ENCODE assay signal across 17 mouse cellular contexts in genomic region chrX:53126492-53127033, GRCm38 (mm10).
DNase-seq lines count a peak whose midpoint lies in the region; ATAC-seq and TF ChIP-seq lines count a peak whose summit lies in the region.
"Had no signal": no experiment of that assay in that cellular context is flagged by ENCODE, and none has a peak within 500 bp of the region (broad histone marks: within the 10 kb centered on the region; RNA-seq: fewer than 3 reads in every experiment).

No protein-coding gene starts in this region.

- H3K36me3 ChIP-seq in kidney, embryonic 14.5 days (ENCODE audit: control insufficient read depth, insufficient read depth, low read length) = no peaks in the 10 kb centered on the region
- no peaks in the 10 kb centered on the region for H3K36me3 ChIP-seq in stomach, embryonic 15.5 days
- no peaks in the 10 kb centered on the region for H3K36me3 ChIP-seq in stomach, postnatal 0 days (ENCODE audit: control insufficient read depth, insufficient read depth, low read length)
- no peaks in the 10 kb centered on the region for H3K36me3 ChIP-seq in limb, embryonic 11.5 days (ENCODE audit: control insufficient read depth, insufficient read depth, low read length)
- H3K36me3 ChIP-seq in stomach, embryonic 16.5 days (ENCODE audit: control insufficient read depth, insufficient read depth, low read length) = no peaks in the 10 kb centered on the region
- H3K36me3 ChIP-seq in liver, embryonic 11.5 days (ENCODE audit: control insufficient read depth, insufficient read depth, low read length) = no peaks in the 10 kb centered on the region
- H3K36me3 ChIP-seq: hindbrain, embryonic 12.5 days; liver, embryonic 15.5 days; midbrain, embryonic 12.5 days had no signal

- no peak for TF ChIP-seq CTCF in stomach, postnatal 0 days (IDR thresholded peaks at IDR 0.05; ENCODE audit: low read depth)

- no peak overlapping the region for H3K9ac ChIP-seq in kidney, embryonic 14.5 days (ENCODE audit: low read depth, low read length)
- H3K9ac ChIP-seq in stomach, embryonic 15.5 days = no peak overlapping the region
- no peak overlapping the region for H3K9ac ChIP-seq in stomach, postnatal 0 days (ENCODE audit: low read length)
- H3K9ac ChIP-seq in limb, embryonic 11.5 days (ENCODE audit: low read length) = no peak overlapping the region
- H3K9ac ChIP-seq in stomach, embryonic 16.5 days (ENCODE audit: low read length) = no peak overlapping the region; the same call in 1 of the 2 replicates
- H3K9ac ChIP-seq in liver, embryonic 11.5 days (ENCODE audit: low read depth, low read length) = no peak overlapping the region
- H3K9ac ChIP-seq: hindbrain, embryonic 12.5 days; liver, embryonic 15.5 days; midbrain, embryonic 12.5 days had no signal

- no peak overlapping the region for H3K4me3 ChIP-seq in kidney, embryonic 14.5 days (ENCODE audit: low read length)
- no peak overlapping the region for H3K4me3 ChIP-seq in stomach, embryonic 15.5 days (replicated peaks)
- no peak overlapping the region for H3K4me3 ChIP-seq in stomach, postnatal 0 days (ENCODE audit: low read depth, low read length)
- no peak overlapping the region for H3K4me3 ChIP-seq in limb, embryonic 11.5 days (ENCODE audit: low read depth, low read length)
- no peak overlapping the region for H3K4me3 ChIP-seq in stomach, embryonic 16.5 days (replicated peaks; ENCODE audit: low read length)
- no peak overlapping the region for H3K4me3 ChIP-seq in liver, embryonic 11.5 days (ENCODE audit: low read depth, low read length)
- H3K4me3 ChIP-seq: erythroblast, embryonic 14.5 days; hindbrain, embryonic 12.5 days; liver, embryonic 15.5 days; midbrain, embryonic 12.5 days had no signal

- no peaks in the 10 kb centered on the region; the same call in 1 of the 2 replicates for H3K27me3 ChIP-seq in kidney, embryonic 14.5 days (ENCODE audit: control insufficient read depth, insufficient read depth, low read length)
- H3K27me3 ChIP-seq in stomach, embryonic 15.5 days (replicated peaks) = no peaks in the 10 kb centered on the region
- no peaks in the 10 kb centered on the region for H3K27me3 ChIP-seq in stomach, postnatal 0 days (ENCODE audit: control insufficient read depth, insufficient read depth, low read length)
- H3K27me3 ChIP-seq in limb, embryonic 11.5 days (ENCODE audit: control insufficient read depth, insufficient read depth, low read length) = no peaks in the 10 kb centered on the region
- H3K27me3 ChIP-seq in stomach, embryonic 16.5 days (ENCODE audit: control insufficient read depth, insufficient read depth, low read length) = no peaks in the 10 kb centered on the region; the same call in 1 of the 2 replicates
- no peaks in the 10 kb centered on the region; the same call in 1 of the 2 replicates for H3K27me3 ChIP-seq in liver, embryonic 11.5 days (replicated peaks; ENCODE audit: control insufficient read depth, insufficient read depth, low read length)
- H3K27me3 ChIP-seq: hindbrain, embryonic 12.5 days; midbrain, embryonic 12.5 days had no signal

- H3K4me1 ChIP-seq in kidney, embryonic 14.5 days (ENCODE audit: control insufficient read depth, insufficient read depth, low read length) = no peaks in the 10 kb centered on the region
- H3K4me1 ChIP-seq in stomach, embryonic 15.5 days = no peaks in the 10 kb centered on the region
- H3K4me1 ChIP-seq in stomach, postnatal 0 days (replicated peaks; ENCODE audit: control insufficient read depth, insufficient read depth) = no peaks in the 10 kb centered on the region
- no peaks in the 10 kb centered on the region; the same call in 1 of the 2 replicates for H3K4me1 ChIP-seq in limb, embryonic 11.5 days (ENCODE audit: control insufficient read depth, insufficient read depth, low read length)
- H3K4me1 ChIP-seq in stomach, embryonic 16.5 days (ENCODE audit: control insufficient read depth, insufficient read depth, low read length) = no peaks in the 10 kb centered on the region
- no peaks in the 10 kb centered on the region for H3K4me1 ChIP-seq in liver, embryonic 11.5 days (replicated peaks; ENCODE audit: control insufficient read depth, insufficient read depth, low read length)
- H3K4me1 ChIP-seq: hindbrain, embryonic 12.5 days; liver, embryonic 15.5 days; midbrain, embryonic 12.5 days had no signal

- no peaks in the 10 kb centered on the region for H3K9me3 ChIP-seq in kidney, embryonic 14.5 days (ENCODE audit: control insufficient read depth, low read length)
- no peaks in the 10 kb centered on the region for H3K9me3 ChIP-seq in stomach, embryonic 15.5 days
- no peaks in the 10 kb centered on the region for H3K9me3 ChIP-seq in stomach, postnatal 0 days (ENCODE audit: control insufficient read depth, low read length)
- no peaks in the 10 kb centered on the region for H3K9me3 ChIP-seq in limb, embryonic 11.5 days (ENCODE audit: control insufficient read depth, low read length)
- H3K9me3 ChIP-seq in stomach, embryonic 16.5 days (replicated peaks; ENCODE audit: control insufficient read depth, low read length) = no peaks in the 10 kb centered on the region
- H3K9me3 ChIP-seq in liver, embryonic 11.5 days (ENCODE audit: control insufficient read depth, low read length) = no peaks in the 10 kb centered on the region
- H3K9me3 ChIP-seq: hindbrain, embryonic 12.5 days; liver, embryonic 15.5 days; midbrain, embryonic 12.5 days had no signal

- WGBS in kidney, embryonic 14.5 days = 80% methylated on average over 6 of the region's 6 CpGs
- WGBS in stomach, embryonic 15.5 days = 67% methylated on average over 6 of the region's 6 CpGs
- 54% methylated on average over 6 of the region's 6 CpGs for WGBS in stomach, postnatal 0 days
- WGBS in limb, embryonic 11.5 days = 80% methylated on average over 6 of the region's 6 CpGs
- 73% methylated on average over 6 of the region's 6 CpGs for WGBS in stomach, embryonic 16.5 days
- 77% methylated on average over 6 of the region's 6 CpGs for WGBS in liver, embryonic 11.5 days

- DNase-seq in kidney, postnatal 36 days = no peak
- no peak for DNase-seq in stomach, postnatal 0 days (ENCODE audit: low spot score)
- no peak for DNase-seq in limb, embryonic 11.5 days (ENCODE audit: low spot score)
- no peak for DNase-seq in right cerebral cortex, postnatal 25 days
- DNase-seq in liver, embryonic 11.5 days (ENCODE audit: low spot score) = no peak
- DNase-seq: adrenal gland, postnatal 25 days; cerebellum, adult 9-10 months; kidney, postnatal 4 days had no signal

- H3K27ac ChIP-seq in kidney, embryonic 14.5 days (ENCODE audit: low read depth, low read length) = no peak overlapping the region
- 0 out of 2 replicates have a peak overlapping the region, but pooled peaks have one; percentile 21 for H3K27ac ChIP-seq in stomach, embryonic 15.5 days
- H3K27ac ChIP-seq in stomach, postnatal 0 days (replicated peaks) = no peak overlapping the region
- H3K27ac ChIP-seq in limb, embryonic 11.5 days (replicated peaks; ENCODE audit: low read depth, low read length) = peak overlapping the region; percentile 78
- peak overlapping the region; percentile 33 for H3K27ac ChIP-seq in stomach, embryonic 16.5 days (ENCODE audit: low read length)
- H3K27ac ChIP-seq in liver, embryonic 11.5 days (ENCODE audit: low read depth, low read length) = no peak overlapping the region; the same call in 1 of the 2 replicates
- H3K27ac ChIP-seq: hindbrain, embryonic 12.5 days; liver, embryonic 15.5 days; macrophage; midbrain, embryonic 12.5 days had no signal

- TF ChIP-seq EP300 in stomach, postnatal 0 days (optimal IDR thresholded peaks at IDR 0.05) = no peak

- H3K4me2 ChIP-seq in kidney, embryonic 14.5 days (replicated peaks; ENCODE audit: low read depth, low read length) = no peak overlapping the region
- no peak overlapping the region for H3K4me2 ChIP-seq in stomach, embryonic 15.5 days
- no peak overlapping the region for H3K4me2 ChIP-seq in stomach, postnatal 0 days (replicated peaks; ENCODE audit: low read depth)
- H3K4me2 ChIP-seq in limb, embryonic 11.5 days (ENCODE audit: low read depth, severe bottlenecking) = no peak overlapping the region
- no peak overlapping the region for H3K4me2 ChIP-seq in stomach, embryonic 16.5 days (ENCODE audit: low read depth, low read length)
- no peak overlapping the region for H3K4me2 ChIP-seq in liver, embryonic 11.5 days
- H3K4me2 ChIP-seq: hindbrain, embryonic 12.5 days; liver, embryonic 15.5 days; midbrain, embryonic 12.5 days had no signal

- 0 out of 2 replicates have a peak, but pooled peaks have one; percentile 49 for ATAC-seq in kidney, embryonic 14.5 days (ENCODE audit: low FRiP score, low TSS enrichment)
- ATAC-seq in stomach, embryonic 15.5 days (ENCODE audit: insufficient read depth, low FRiP score, low read depth) = no peak
- ATAC-seq in stomach, postnatal 0 days (ENCODE audit: low FRiP score, low TSS enrichment) = no peak
- ATAC-seq in limb, embryonic 11.5 days (ENCODE audit: insufficient number of reproducible peaks, low FRiP score, low TSS enrichment, low read depth) = peak; percentile 39; the same call in 1 of the 2 replicates
- no peak for ATAC-seq in stomach, embryonic 16.5 days (ENCODE audit: insufficient read depth, low FRiP score)
- no peak for ATAC-seq in liver, embryonic 11.5 days (replicated peaks; ENCODE audit: low FRiP score)
- ATAC-seq: intestine, postnatal 0 days had no signal

Comparison
In these comparisons a context has a peak if more than half of its experiments do, and no peak if none do; other contexts are left out.
1. H3K27ac ChIP-seq: peak in stomach, embryonic 15.5 days (single experiment), limb, embryonic 11.5 days (single experiment) and stomach, embryonic 16.5 days (single experiment); none in kidney, embryonic 14.5 days (single experiment), stomach, postnatal 0 days (single experiment) and liver, embryonic 11.5 days (single experiment).
2. ATAC-seq: peak in kidney, embryonic 14.5 days (single experiment) and limb, embryonic 11.5 days (single experiment); none in stomach, embryonic 15.5 days (single experiment), stomach, postnatal 0 days (single experiment), stomach, embryonic 16.5 days (single experiment) and liver, embryonic 11.5 days (single experiment).